Mouse (Mus musculus) liver, embryonic 14.5 days (tissue): Measurements from ENCODE around the gene Whrn. TPM values are rescaled to one million over a fixed set of nuclear protein-coding genes. Genes with fewer than 3 reads are reported as not detected.
A peak's percentile ranks its signal among the peaks of the same experiment; 100 is the strongest.

Experiments
- ATAC-seq: fragments of 200-750 bp; cut with Nextera tagmentation; 2 replicates; pipeline ENCODE4 v1.8.0; 2017; ENCODE audit warnings: moderate number of reproducible peaks, mild to moderate bottlenecking, moderate library complexity; ENCODE audit not compliant: insufficient read depth
- DNase-seq, 3 experiments: peaks; one replicate each; pipeline ENCODE4 v3.0.0-alpha.2; 2012 to 2013; ENCODE audit warnings: low read depth in 3 of 3, low spot score in 3 of 3
- H3K27ac ChIP-seq: fragments of 300-500 bp; sonication (generic); 2 replicates; pipeline ENCODE4 v1.5.1; 2014; ENCODE audit warnings: moderate library complexity, mild to moderate bottlenecking, control low read depth, inconsistent platforms
- H3K27me3 ChIP-seq: fragments of 300-500 bp; sonication (generic); 2 replicates; pipeline ENCODE4 v1.6.1; 2014; ENCODE audit warnings: mild to moderate bottlenecking, low read length, moderate library complexity; ENCODE audit not compliant: control insufficient read depth, insufficient read depth
- H3K36me3 ChIP-seq: fragments of 300-500 bp; sonication (generic); replicated peaks from 2 replicates; pipeline ENCODE4 v1.6.1; 2014; ENCODE audit warnings: low read depth; ENCODE audit not compliant: control insufficient read depth, insufficient read depth
- H3K4me1 ChIP-seq, 2 experiments: fragments of 200-500 bp in 1 of 2; fragments of 300-500 bp in 1 of 2; sonication (generic) in 1 of 2; replicated peaks; 2 replicates each; pipeline ENCODE4 v1.6.1; 2012 to 2014; ENCODE audit warnings: antibody characterized with exemption in 1 of 2, inconsistent platforms in 1 of 2, low read length in 1 of 2; ENCODE audit not compliant: control insufficient read depth in 2 of 2, insufficient read depth in 2 of 2
- H3K4me2 ChIP-seq: fragments of 300-500 bp; sonication (generic); 2 replicates; pipeline ENCODE4 v1.6.1; 2014; ENCODE audit warnings: low read depth, mild to moderate bottlenecking, control low read depth, moderate library complexity
- H3K4me3 ChIP-seq, 2 experiments: fragments of 200-500 bp in 1 of 2; fragments of 300-500 bp in 1 of 2; sonication (generic) in 1 of 2; 2 replicates each; pipeline ENCODE4 v1.5.1; 2012 to 2014; ENCODE audit warnings: low read depth in 2 of 2, low read length in 2 of 2, mild to moderate bottlenecking in 2 of 2, control low read depth in 1 of 2, inconsistent platforms in 1 of 2, moderate library complexity in 1 of 2; ENCODE audit not compliant: insufficient read depth in 1 of 2
- H3K9ac ChIP-seq: fragments of 300-500 bp; sonication (generic); replicated peaks from 2 replicates; pipeline ENCODE4 v1.6.1; 2014; ENCODE audit warnings: mild to moderate bottlenecking, control low read depth, moderate library complexity
- H3K9me3 ChIP-seq: fragments of 300-500 bp; sonication (generic); 2 replicates; pipeline ENCODE4 v1.6.1; 2016; ENCODE audit warnings: low read length, mixed read lengths; ENCODE audit not compliant: control insufficient read depth
- CTCF ChIP-seq: IDR thresholded peaks from 2 replicates; pipeline ENCODE4 v1.5.1; 2016; ENCODE audit warnings: antibody characterized with exemption, low read depth, control low read depth
- EP300 ChIP-seq: IDR thresholded peaks from 2 replicates; pipeline ENCODE4 v1.6.1; 2016; ENCODE audit warnings: antibody characterized with exemption, low read depth
- WGBS: fragments of 180-500 bp; shearing (Covaris S2); extraction: QIAGEN DNeasy Blood & Tissue Kit; methylation state at CpG from one replicate; pipeline ENCODE4 v1.1.7; 2014; ENCODE audit not compliant: insufficient replicate concordance; 5-methylcytosine and 5-hydroxymethylcytosine counted together
- polyA plus RNA-seq, 2 experiments: library from polyadenylated mRNA; depleted of rRNA in 1 of 2; stranded (reverse) in 1 of 2; unstranded in 1 of 2; fragments of >200 nt; fragmentation: Nextera tagmentation in 1 of 2; extraction: Ambion mirVana in 1 of 2; gene quantifications; 2 replicates each; pipeline versions ENCODE4 v1.2.1 to v1.2.3; 2012 to 2014

The Whrn gene
- polyA plus RNA-seq, 2 experiments = 0.29 to 0.61 TPM

GRCm38 (mm10) chr4:63423811-63424210 is 72.0 kb downstream of the Whrn start:
- DNase-seq (no peak), ATAC-seq (no peak)
- Histone ChIP-seq H3K4me1 (no peaks in the 10 kb centered on the region), H3K27me3 (no peaks in the 10 kb centered on the region), H3K9me3 (no peaks in the 10 kb centered on the region), H3K36me3 (no peaks in the 10 kb centered on the region), H3K4me2 (no peak overlapping the region), H3K4me3 (no peak overlapping the region), H3K27ac (no peak overlapping the region), H3K9ac (no peak overlapping the region)
- 18% methylated on average over 5 of the region's 5 CpGs for WGBS
- TF ChIP-seq CTCF (no peak), EP300 (no peak)

GRCm38 (mm10) chr4:63423231-63423630 is 72.6 kb downstream of the Whrn start:
- no peak for DNase-seq
- H3K4me2 ChIP-seq = no peak overlapping the region
- H3K9me3 ChIP-seq = no peaks in the 10 kb centered on the region
- WGBS = 32% methylated on average over 1 of the region's 1 CpGs
- TF ChIP-seq CTCF (no peak), EP300 (no peak)
- H3K4me1 ChIP-seq = no peaks in the 10 kb centered on the region
- H3K9ac ChIP-seq = no peak overlapping the region
- no peaks in the 10 kb centered on the region for H3K27me3 ChIP-seq
- H3K27ac ChIP-seq = no peak overlapping the region
- ATAC-seq = no peak
- no peaks in the 10 kb centered on the region for H3K36me3 ChIP-seq
- no peak overlapping the region for H3K4me3 ChIP-seq

GRCm38 (mm10) chr4:63420143-63420920 is 75.5 kb downstream of the Whrn start:
- no peak overlapping the region for H3K4me2 ChIP-seq
- TF ChIP-seq CTCF (no peak), EP300 (no peak)
- DNase-seq = no peak
- H3K27ac ChIP-seq = no peak overlapping the region
- H3K4me3 ChIP-seq = no peak overlapping the region
- no peaks in the 10 kb centered on the region for H3K9me3 ChIP-seq
- WGBS = 70% methylated on average over 14 of the region's 14 CpGs
- no peaks in the 10 kb centered on the region for H3K36me3 ChIP-seq
- H3K9ac ChIP-seq = no peak overlapping the region
- H3K4me1 ChIP-seq = no peaks in the 10 kb centered on the region
- H3K27me3 ChIP-seq = no peaks in the 10 kb centered on the region
- ATAC-seq = no peak

- Histone ChIP-seq H3K4me3 (no peak overlapping the region), H3K36me3 (no peaks in the 10 kb centered on the region), H3K4me2 (no peak overlapping the region), H3K27me3 (no peaks in the 10 kb centered on the region), H3K9me3 (no peaks in the 10 kb centered on the region), H3K27ac (no peak overlapping the region), H3K9ac (no peak overlapping the region), H3K4me1 (no peaks in the 10 kb centered on the region)
- no peak for DNase-seq
- WGBS = 75% methylated on average over 11 of the region's 11 CpGs
- no peak for ATAC-seq
- TF ChIP-seq EP300 = no peak
- no peak for TF ChIP-seq CTCF
Observed at GRCm38 (mm10) chr4:63418270-63418669, 77.5 kb downstream of the Whrn start.

- H3K27me3 ChIP-seq = no peaks in the 10 kb centered on the region
- ATAC-seq (no peak), DNase-seq (peak in 1 of 3 experiments; percentile 36)
- no peak overlapping the region for H3K4me3 ChIP-seq
- WGBS = 24% methylated on average over 9 of the region's 9 CpGs
- no peaks in the 10 kb centered on the region for H3K9me3 ChIP-seq
- no peak overlapping the region for H3K4me2 ChIP-seq
- H3K9ac ChIP-seq = no peak overlapping the region
- no peak overlapping the region for H3K27ac ChIP-seq
- no peaks in the 10 kb centered on the region for H3K4me1 ChIP-seq
- no peaks in the 10 kb centered on the region for H3K36me3 ChIP-seq
- peak; percentile 80 for TF ChIP-seq CTCF
- no peak for TF ChIP-seq EP300
Observed at GRCm38 (mm10) chr4:63417318-63417957, 78.4 kb downstream of the Whrn start.
